ENCODE assay signal across 10 mouse cellular contexts in the genomic region with DNA sequence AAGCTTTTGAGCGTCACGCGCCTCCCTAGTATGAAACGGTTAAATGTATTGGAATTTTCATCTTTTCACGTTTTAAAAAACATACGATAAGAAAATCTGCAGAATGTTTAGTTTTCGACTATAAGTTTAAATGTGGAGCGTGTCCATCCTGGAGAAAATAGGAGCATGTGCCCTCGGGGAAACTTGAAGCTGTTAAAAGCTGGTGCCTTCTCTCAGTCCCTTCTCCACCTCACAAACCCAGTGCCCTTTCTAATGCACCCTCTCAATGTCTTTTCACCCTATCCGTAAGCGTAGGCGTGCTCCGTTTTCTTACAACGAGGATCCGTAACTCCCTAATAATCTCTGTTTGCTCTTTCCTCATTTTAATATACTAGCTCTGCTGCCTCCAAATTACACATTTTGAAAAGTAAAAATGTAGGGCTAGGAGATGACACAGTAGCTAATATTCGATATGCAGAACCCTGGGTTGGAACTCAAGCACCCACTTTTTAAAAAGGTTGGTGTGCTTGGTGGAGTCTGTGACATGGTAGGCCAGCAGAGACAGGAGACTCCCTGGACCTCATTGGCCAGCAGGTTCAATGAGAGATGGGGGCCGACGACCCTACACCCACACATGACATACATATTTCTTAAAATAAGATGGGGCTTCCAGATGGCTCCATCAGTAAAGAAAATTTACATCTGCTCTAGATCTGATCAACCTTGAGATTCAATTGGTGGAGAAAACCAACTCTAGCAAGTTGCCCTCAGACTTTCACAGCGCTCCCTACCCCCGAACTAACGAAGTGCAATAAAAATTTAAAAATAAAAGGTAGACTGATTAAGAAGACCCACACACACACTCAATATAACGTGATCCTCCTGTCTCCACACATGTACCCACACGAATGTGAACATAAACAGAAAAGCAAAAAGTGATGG. TPM values are rescaled to one million over a fixed set of nuclear protein-coding genes. Genes with fewer than 3 reads are reported as not detected.
DNase-seq lines count a peak whose midpoint lies in the region; ATAC-seq and TF ChIP-seq lines count a peak whose summit lies in the region.
"Had no signal": no experiment of that assay in that cellular context is flagged by ENCODE, and none has a peak within 500 bp of the region (broad histone marks: within the 10 kb centered on the region; RNA-seq: fewer than 3 reads in every experiment).

No protein-coding gene starts in this region.

- no peaks in the 10 kb centered on the region for H3K27me3 ChIP-seq in erythroblast, embryonic 14.5 days (ENCODE audit: control insufficient read depth)
- no peaks in the 10 kb centered on the region for H3K27me3 ChIP-seq in hindbrain, postnatal 0 days (ENCODE audit: insufficient read depth, low read length)
- H3K27me3 ChIP-seq in midbrain, embryonic 14.5 days (ENCODE audit: control insufficient read depth, insufficient read depth, low read length) = no peaks in the 10 kb centered on the region
- H3K27me3 ChIP-seq: Patski had no signal

- H3K4me1 ChIP-seq in erythroblast, embryonic 14.5 days (ENCODE audit: control insufficient read depth) = peaks cover 30% of the 10 kb centered on the region
- H3K4me1 ChIP-seq in hindbrain, postnatal 0 days (ENCODE audit: insufficient read depth, low read length) = peaks cover 6% of the 10 kb centered on the region; the same call in 1 of the 2 replicates
- peaks cover 9% of the 10 kb centered on the region; the same call in 1 of the 2 replicates for H3K4me1 ChIP-seq in midbrain, embryonic 14.5 days (ENCODE audit: control insufficient read depth, insufficient read depth, low read length)

- no peaks in the 10 kb centered on the region for H3K9me3 ChIP-seq in erythroblast, embryonic 14.5 days (ENCODE audit: control insufficient read depth, low read length)
- no peaks in the 10 kb centered on the region for H3K9me3 ChIP-seq in hindbrain, postnatal 0 days (ENCODE audit: low read length)
- H3K9me3 ChIP-seq in midbrain, embryonic 14.5 days (ENCODE audit: control insufficient read depth, low read length) = no peaks in the 10 kb centered on the region

- H3K4me3 ChIP-seq in erythroblast, embryonic 14.5 days (replicated peaks) = peak overlapping the region; percentile 77
- peak overlapping the region; percentile 77 for H3K4me3 ChIP-seq in hindbrain, postnatal 0 days (ENCODE audit: low read length)
- H3K4me3 ChIP-seq in midbrain, embryonic 14.5 days (replicated peaks; ENCODE audit: low read depth, low read length) = peak overlapping the region; percentile 75

- peak overlapping the region; percentile 80 for H3K4me2 ChIP-seq in hindbrain, postnatal 0 days (ENCODE audit: low read depth, low read length)
- H3K4me2 ChIP-seq in midbrain, embryonic 14.5 days (ENCODE audit: low read length) = peak overlapping the region; percentile 69

- ATAC-seq in erythroblast, adult 5-6 weeks (replicated peaks; ENCODE audit: low FRiP score, poor library complexity, severe bottlenecking) = no peak
- ATAC-seq in hindbrain, postnatal 0 days = no peak
- no peak for ATAC-seq in midbrain, embryonic 14.5 days (ENCODE audit: low FRiP score, low TSS enrichment)

- peak overlapping the region; percentile 84 for H3K9ac ChIP-seq in hindbrain, postnatal 0 days (replicated peaks; ENCODE audit: low read length)
- H3K9ac ChIP-seq in midbrain, embryonic 14.5 days (replicated peaks; ENCODE audit: low read length) = peak overlapping the region; percentile 82

- DNase-seq in thymus, postnatal 14 days = peak; percentile 19
- no peak for DNase-seq in thymus, postnatal 36 days
- DNase-seq in hindbrain, postnatal 0 days (ENCODE audit: low spot score) = no peak
- DNase-seq in midbrain, embryonic 14.5 days = no peak
- DNase-seq in right cerebral cortex, postnatal 14 days = no peak
- no peak for DNase-seq in adrenal gland, adult 18-20 months (ENCODE audit: low spot score in 2 of 2)

- H3K36me3 ChIP-seq in erythroblast, embryonic 14.5 days (ENCODE audit: control insufficient read depth) = peaks cover 33% of the 10 kb centered on the region
- peaks cover 16% of the 10 kb centered on the region; the same call in 1 of the 2 replicates for H3K36me3 ChIP-seq in hindbrain, postnatal 0 days (ENCODE audit: insufficient read depth, low read length)
- peaks cover 25% of the 10 kb centered on the region for H3K36me3 ChIP-seq in midbrain, embryonic 14.5 days (ENCODE audit: control insufficient read depth, insufficient read depth, low read length)

- no peak for TF ChIP-seq CTCF in hindbrain, postnatal 0 days (IDR thresholded peaks at IDR 0.05; ENCODE audit: low read depth)

- WGBS in hindbrain, postnatal 0 days = 26% methylated on average over 23 of the region's 23 CpGs
- 26% methylated on average over 23 of the region's 23 CpGs for WGBS in midbrain, embryonic 14.5 days

- peak overlapping the region; percentile 93; the same call in 1 of the 2 replicates for H3K27ac ChIP-seq in hindbrain, postnatal 0 days
- H3K27ac ChIP-seq in midbrain, embryonic 14.5 days (replicated peaks; ENCODE audit: low read depth, low read length) = peak overlapping the region; percentile 72

RNA-seq across cellular contexts. Expression of a gene that starts 0.9 kb away (rescaled TPM):
- polyA plus RNA-seq in erythroblast, embryonic 14.5 days (2012) = 11.2 and 14.1 TPM in 2 replicates
- total RNA-seq in erythroblast, adult 5-6 weeks (2015; ENCODE audit: low replicate concordance) = 450 and 571 TPM in 2 replicates
- 170 and 268 TPM in 2 replicates for total RNA-seq in erythroblast, adult 5-6 weeks (2017; ENCODE audit: low replicate concordance)
- 355 and 376 TPM in 2 replicates for total RNA-seq in hindbrain, postnatal 0 days (2014; rRNA removed)
- 617 and 630 TPM in 2 replicates for polyA plus RNA-seq in hindbrain, postnatal 0 days (2015; fragmentation: Nextera tagmentation; extraction: Ambion mirVana)
- 695 and 718 TPM in 2 replicates for polyA plus RNA-seq in midbrain, embryonic 14.5 days (2014; fragmentation: Nextera tagmentation; extraction: Ambion mirVana)
- 100 to 1,000 TPM; 729 to 802 TPM for total RNA-seq in adrenal gland, adult 18-20 months (2021)

RNA-seq across cellular contexts. Expression of a gene that starts 1.0 kb away (rescaled TPM):
- not detected in 2 replicates for polyA plus RNA-seq in erythroblast, embryonic 14.5 days (2012)
- not detected in 2 replicates for total RNA-seq in erythroblast, adult 5-6 weeks (2015; ENCODE audit: low replicate concordance)
- not detected in 2 replicates for total RNA-seq in erythroblast, adult 5-6 weeks (2017; ENCODE audit: low replicate concordance)
- not detected in 2 replicates for total RNA-seq in hindbrain, postnatal 0 days (2014; rRNA removed)
- 0.16 TPM in 1 of 2 replicates, not detected in the other for polyA plus RNA-seq in hindbrain, postnatal 0 days (2015; fragmentation: Nextera tagmentation; extraction: Ambion mirVana)
- 0.12 and 0.16 TPM in 2 replicates for polyA plus RNA-seq in midbrain, embryonic 14.5 days (2014; fragmentation: Nextera tagmentation; extraction: Ambion mirVana)
- total RNA-seq in adrenal gland, adult 18-20 months (2021) = under 1 TPM; 0.20 to 0.22 TPM
- total RNA-seq: heart, postnatal 10 days had no signal

RNA-seq across cellular contexts. Expression of a gene that starts 22.6 kb away (rescaled TPM):
- polyA plus RNA-seq in erythroblast, embryonic 14.5 days (2012) = 0.32 and 0.37 TPM in 2 replicates
- 2.3 and 4.2 TPM in 2 replicates for total RNA-seq in erythroblast, adult 5-6 weeks (2015; ENCODE audit: low replicate concordance)
- 11.1 and 15.8 TPM in 2 replicates for total RNA-seq in erythroblast, adult 5-6 weeks (2017; ENCODE audit: low replicate concordance)
- total RNA-seq in hindbrain, postnatal 0 days (2014; rRNA removed) = 17.9 and 32.4 TPM in 2 replicates
- 36.5 and 37.8 TPM in 2 replicates for polyA plus RNA-seq in hindbrain, postnatal 0 days (2015; fragmentation: Nextera tagmentation; extraction: Ambion mirVana)
- polyA plus RNA-seq in midbrain, embryonic 14.5 days (2014; fragmentation: Nextera tagmentation; extraction: Ambion mirVana) = 36.1 and 42.0 TPM in 2 replicates
- total RNA-seq in adrenal gland, adult 18-20 months (2021) = 10 to 100 TPM; 29.5 to 37.2 TPM

RNA-seq across cellular contexts. Expression of a gene that starts 33.9 kb away (rescaled TPM):
- polyA plus RNA-seq in erythroblast, embryonic 14.5 days (2012) = 0.19 and 0.80 TPM in 2 replicates
- 17.7 and 21.1 TPM in 2 replicates for total RNA-seq in erythroblast, adult 5-6 weeks (2015; ENCODE audit: low replicate concordance)
- total RNA-seq in erythroblast, adult 5-6 weeks (2017; ENCODE audit: low replicate concordance) = 13.6 and 22.0 TPM in 2 replicates
- 2.0 and 3.8 TPM in 2 replicates for total RNA-seq in hindbrain, postnatal 0 days (2014; rRNA removed)
- 10.0 and 10.8 TPM in 2 replicates for polyA plus RNA-seq in hindbrain, postnatal 0 days (2015; fragmentation: Nextera tagmentation; extraction: Ambion mirVana)
- polyA plus RNA-seq in midbrain, embryonic 14.5 days (2014; fragmentation: Nextera tagmentation; extraction: Ambion mirVana) = 11.1 and 12.8 TPM in 2 replicates
- total RNA-seq in adrenal gland, adult 18-20 months (2021) = 10 to 100 TPM; 25.4 to 28.1 TPM
